Mouse (Mus musculus) left cerebral cortex, postnatal 14 days (tissue): Measurements from ENCODE around the gene Agap1. TPM values are rescaled to one million over a fixed set of nuclear protein-coding genes. Genes with fewer than 3 reads are reported as not detected.

Source experiments
- DNase-seq, 2 experiments: peaks; one replicate each; pipeline ENCODE4 v3.0.0; 2021 to 2022; ENCODE audit warnings: low spot score in 2 of 2, mixed read lengths in 1 of 2
- intact Hi-C: fragments of 180-260 bp; cut with DNase I; formaldehyde crosslinking; loops from one replicate; pipeline ENCODE4 v1.15.1; 2025
- total RNA-seq, 2 experiments: library from RNA; stranded (reverse); gene quantifications; 2 replicates each; pipeline ENCODE4 v1.2.3; 2021

Gene Agap1
- total RNA-seq, 2 experiments from 2014 or later = 246 to 257 TPM

DNA sequence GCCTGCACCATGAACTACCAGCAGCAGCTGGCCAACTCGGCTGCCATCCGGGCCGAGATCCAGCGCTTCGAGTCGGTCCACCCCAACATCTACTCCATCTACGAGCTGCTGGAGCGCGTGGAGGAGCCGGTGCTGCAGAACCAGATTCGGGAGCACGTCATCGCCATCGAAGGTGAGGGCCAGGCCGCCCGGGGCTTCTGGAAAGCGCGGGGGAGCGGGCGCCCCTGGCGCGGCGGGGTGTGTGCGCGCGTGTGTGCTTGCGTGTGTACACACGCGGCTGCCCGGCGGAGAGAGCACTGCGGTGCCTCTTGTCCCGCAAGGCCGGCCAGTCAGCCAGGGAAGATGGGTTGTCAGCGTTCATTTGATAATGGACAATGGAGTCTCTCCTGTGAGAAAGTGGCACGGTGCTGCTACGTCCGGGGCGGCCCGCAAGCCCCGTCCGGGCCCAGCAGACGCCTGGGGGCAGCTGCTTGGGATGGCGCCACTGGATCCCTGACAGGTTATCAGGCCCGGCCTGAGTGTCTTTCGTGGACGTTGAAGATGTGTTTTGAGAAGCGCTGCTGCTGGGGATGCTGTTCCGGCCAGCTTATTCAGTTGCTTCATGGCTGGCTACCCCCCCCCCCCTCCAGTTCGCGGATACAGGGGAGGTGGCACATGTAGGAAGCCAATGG, 950 bp downstream of the Agap1 start:
- intact Hi-C loops = no loop called here
- DNase-seq = peak; percentile 32 to 39

DNA sequence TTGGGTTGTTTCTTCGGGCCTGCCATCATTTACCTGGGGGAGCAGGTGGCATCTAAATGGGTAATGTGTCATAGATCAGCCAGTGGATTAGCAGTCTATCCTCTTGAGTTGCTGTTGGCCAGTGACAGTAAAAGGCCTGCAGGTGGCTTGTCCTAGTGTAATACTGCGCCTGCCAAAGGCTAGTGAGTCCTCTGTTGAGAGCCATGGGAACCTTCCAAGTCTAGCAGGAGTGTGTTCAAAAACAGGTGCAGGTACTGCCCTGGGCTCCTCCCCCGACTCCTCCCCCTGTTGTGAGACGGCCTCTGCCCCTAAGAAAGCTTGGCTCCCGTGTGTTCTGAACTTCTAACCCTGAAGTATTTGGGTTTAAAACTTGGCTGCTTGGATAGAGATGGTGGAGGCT, 1.9 kb downstream of the Agap1 start:
- no peak for DNase-seq
- intact Hi-C loops = no loop called here

DNA sequence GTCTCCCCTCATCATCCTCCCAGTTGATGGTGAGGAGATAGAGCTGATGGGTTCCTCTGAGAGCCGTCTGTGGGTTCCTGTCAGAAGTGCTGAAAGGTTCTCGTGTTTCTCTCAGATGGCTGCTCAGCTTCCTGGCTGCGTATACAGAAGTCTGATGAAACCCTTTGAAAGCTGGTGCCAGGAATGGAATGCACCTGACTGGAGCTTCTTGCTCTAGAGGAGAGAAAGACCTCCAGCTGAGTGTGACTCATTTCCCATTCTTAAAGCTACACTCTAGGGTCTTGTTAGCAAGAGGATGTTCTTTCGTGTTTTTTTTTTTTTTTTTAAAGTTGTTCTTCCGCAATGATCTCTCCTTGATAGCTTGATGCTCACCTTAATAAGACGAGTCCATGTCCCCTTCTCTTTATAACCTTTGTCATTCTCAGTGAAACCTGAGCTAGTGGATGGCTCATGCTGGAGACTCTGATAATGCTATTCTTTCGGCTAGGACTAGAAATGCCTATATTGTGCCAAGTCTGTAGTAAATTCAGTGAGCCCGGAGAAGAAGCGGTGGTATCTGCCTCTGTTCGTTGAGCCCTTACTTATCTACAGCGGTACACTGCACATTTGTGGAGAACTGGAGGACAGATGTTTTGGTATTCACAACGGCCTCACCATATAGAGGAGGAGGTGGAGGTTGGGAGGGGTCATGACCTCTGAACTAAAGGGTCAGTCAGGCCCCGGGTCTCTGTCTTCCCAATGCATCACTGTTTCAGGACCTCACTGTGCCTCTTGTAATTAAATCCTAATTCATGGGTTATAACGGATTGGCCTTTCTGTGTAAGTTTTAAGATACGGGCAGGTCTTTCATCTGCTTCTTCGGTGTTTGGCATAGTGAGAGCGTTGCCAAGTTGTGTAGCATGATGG, 2.8 kb downstream of the Agap1 start:
- intact Hi-C loops = no loop called here
- peak in 1 of 2 experiments; percentile 35 for DNase-seq

DNA sequence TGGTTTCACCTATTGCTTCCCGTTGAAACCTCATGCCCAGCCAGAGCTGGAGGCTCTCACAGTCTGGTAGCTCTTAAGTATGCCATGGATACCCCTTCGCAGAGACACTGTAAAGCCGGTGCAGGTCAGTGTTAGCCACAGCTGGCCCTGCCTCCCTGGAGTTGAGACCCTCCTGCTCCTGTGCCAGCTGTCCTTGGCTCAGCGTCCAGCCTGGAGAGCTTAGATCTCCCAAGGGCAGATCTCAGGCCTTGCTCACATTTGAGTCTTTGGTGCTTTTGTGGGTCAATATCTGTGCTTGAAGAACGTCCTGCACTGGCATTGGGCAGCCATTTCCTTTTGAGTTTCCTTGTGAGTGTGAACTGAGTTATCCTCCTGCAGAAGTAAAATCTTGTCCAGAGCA, 7.3 kb downstream of the Agap1 start:
- DNase-seq = no peak
- intact Hi-C loops = no loop called here

DNA sequence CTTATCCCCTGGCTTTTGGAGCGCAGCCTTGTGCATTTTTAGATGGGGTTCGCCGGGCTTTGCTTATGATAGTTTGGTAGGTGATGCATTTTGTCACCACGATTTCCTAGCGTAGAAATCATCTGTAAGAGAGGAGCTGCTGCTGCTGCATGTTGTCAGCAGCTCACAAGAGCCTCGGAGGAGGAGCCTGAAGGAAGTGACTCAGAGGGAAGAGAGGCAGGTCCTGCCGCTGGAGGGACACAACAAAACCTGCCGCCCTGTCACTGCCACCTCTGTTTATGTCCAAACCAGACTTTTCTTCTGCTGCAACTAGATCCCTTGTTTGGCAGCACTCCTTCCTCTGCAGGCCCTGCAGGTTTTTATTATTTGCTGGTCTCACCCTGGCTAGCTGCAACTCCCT, 8.5 kb downstream of the Agap1 start:
- DNase-seq = no peak
- intact Hi-C loops = no loop called here

DNA sequence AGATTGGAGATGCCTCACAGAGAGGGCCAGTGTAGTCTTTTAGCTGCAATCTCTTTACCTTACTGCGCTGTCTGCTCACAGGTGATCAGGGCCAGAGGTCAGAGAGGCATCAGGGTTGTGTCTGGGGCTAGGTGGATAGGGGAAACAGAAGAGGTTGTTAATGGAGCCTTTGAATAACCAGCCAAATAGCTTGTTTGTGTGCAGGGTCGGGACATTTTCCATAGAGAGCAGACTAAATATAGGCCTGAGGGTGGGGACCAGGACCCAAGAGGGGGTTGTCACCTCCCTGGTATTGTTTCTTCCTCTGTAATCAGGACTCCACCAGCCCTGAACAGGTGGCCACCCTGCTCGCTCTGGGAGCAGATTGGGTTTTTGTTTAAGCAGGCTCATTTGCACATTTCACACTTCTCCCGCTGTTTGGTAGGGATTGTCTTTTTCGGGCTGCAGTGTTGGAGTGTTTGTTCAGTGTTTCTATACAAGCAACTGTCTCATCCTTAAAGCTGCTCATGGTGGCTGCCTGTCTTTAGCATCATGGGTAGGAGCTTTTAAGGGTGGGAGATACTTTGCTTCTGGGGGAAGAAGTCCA, 10.9 kb downstream of the Agap1 start:
- intact Hi-C loops = loop anchor here (5.0 kb wide), 1 partner anchor 883 kb away; no protein-coding TSS in a partner anchor
- peak; percentile 31 to 57 for DNase-seq

DNA sequence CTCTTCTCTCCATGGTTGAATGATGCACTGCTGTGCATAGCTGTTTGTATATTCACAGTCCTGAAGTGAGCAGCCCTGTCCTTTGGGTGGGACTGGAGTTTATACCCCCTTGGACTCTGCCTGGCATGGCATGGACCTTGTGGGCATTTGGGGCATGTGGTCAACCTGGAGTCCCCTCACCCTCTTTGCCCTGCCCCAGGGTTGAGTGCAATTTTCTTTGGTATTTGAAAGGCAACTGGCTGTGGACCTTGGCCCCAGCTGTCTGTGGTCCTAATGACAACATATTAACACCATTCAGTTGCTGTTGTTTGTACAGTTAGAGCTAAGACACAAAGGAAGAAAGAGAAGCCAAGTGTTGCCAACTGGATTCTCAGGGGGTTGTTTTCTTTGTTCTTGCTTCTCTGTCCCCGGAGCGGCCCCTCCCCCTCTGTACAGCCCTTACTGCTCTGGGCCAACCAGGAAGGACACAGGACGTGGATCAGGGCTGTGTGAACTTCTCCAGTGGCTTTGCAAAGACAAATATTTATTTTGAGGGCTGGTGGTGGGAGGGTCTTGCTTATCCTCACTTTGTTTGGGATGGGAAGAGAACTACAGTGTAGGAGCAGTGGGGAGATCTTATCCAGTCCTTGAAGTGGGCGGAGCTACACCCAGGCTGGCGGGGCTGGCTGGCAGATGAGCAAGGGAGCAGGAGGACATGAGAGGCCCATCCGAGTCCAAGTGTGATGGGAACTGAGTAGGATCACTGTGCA, 12.9 kb downstream of the Agap1 start:
- no peak for DNase-seq

DNA sequence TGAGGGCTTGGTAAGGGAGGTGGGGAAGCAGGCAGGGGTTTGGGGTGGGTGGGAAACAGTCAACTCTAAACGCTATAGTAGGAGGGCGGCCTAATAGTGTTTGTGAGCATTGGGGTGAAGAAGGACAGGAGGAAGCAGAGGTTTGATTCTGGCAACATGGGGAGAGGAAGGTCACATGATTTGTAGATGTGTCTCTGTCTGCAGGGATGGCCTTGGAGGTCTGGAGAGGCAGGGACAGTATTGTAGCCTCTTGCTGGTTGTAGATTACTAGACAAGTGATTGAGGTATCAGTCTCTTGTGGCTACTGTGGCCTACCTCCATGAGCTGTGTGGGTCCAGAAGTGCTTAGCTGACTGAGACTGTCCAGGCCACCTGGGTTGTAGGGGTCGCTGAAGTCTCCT, 13.5 kb downstream of the Agap1 start:
- intact Hi-C loops = loop anchor here (5.0 kb wide), 1 partner anchor 886 kb away; no protein-coding TSS in a partner anchor

More for the DNA sequence above, 12.9 kb downstream of the Agap1 start:
- intact Hi-C loops = loop anchor here (5.0 kb wide), 1 partner anchor 885 kb away; no protein-coding TSS in a partner anchor

DNA sequence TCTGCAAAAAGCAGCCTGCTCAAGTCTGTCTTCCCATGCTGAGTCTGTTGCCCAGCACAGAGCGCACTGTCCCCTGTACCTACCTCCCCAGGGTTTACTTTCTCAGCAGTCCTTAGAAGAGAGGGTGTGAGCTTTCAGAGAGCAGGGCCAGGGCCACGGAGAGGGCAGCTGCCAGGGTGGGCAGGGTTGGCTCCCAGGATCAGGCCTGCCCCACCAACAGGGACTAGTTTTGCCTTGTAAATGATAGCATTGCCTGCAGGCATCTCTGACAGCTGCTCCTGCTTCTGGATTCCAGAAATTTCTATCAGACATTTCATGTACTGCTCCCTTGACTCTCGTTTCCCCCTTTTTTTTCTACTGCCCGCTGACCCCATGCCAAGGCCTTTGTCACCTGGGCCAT, 16.8 kb downstream of the Agap1 start:
- no peak for DNase-seq
- intact Hi-C loops = no loop called here

More for the DNA sequence above, 13.5 kb downstream of the Agap1 start:
- DNase-seq = no peak

DNA sequence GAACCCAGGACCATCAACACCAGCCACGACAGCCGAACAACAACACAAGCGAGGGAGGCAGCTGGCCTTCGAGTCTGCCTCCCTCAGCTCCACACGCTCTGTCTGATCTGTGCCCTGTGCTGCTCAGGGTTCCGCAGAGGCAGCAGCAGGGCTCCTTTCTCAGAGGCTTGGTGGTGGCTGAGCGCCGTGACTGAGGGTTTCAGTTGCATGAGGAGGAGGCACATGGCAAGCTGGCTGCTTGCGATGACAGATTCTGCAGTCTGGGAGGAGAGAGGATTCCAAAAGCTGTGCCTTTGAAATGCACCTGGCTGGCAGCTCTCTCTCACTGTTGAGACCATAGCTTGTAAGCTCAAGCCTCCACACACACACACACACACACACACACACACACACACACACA, 17.3 kb downstream of the Agap1 start:
- intact Hi-C loops = no loop called here
- DNase-seq = peak in 1 of 2 experiments; percentile 31

DNA sequence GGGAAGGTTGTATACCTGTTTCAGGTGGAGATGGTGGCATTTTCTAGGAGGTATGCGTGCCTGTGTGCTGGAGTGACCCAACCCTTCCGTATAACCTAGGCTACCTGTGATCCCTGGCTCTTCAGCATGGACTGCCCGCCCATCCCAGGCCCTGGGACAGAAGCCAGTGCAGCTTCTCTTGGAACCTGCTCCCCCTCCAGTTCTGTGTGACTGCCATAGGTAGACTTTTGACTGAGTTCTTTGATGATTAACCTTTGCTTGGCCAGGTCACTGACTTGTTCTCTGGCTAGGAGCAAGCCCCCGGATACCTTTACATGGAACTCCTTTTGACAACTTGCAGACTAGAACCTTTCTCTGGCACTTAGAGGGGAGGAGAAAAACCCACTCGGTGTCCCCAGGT, 19.3 kb downstream of the Agap1 start:
- intact Hi-C loops = no loop called here
- DNase-seq = no peak

DNA sequence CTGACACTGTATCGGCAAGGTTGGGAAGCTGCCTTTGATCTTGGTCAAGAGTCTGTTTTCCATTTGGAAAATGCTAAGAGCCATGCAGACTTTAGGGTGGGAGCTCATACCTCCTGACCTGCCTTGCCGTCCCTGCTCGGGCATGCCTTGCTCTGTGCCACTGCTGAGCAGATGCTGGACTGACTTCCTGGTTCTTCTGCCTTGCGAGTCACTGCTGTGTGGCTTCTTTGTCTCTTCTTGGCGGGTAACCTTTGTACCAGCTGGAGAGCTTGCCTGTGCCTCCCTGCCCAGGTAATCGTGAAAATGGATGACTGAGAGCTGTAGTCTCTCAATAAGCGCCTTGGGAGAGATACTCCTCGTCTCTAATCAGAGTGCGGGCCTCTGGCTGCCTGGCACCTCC, 20.2 kb downstream of the Agap1 start:
- intact Hi-C loops = no loop called here

DNA sequence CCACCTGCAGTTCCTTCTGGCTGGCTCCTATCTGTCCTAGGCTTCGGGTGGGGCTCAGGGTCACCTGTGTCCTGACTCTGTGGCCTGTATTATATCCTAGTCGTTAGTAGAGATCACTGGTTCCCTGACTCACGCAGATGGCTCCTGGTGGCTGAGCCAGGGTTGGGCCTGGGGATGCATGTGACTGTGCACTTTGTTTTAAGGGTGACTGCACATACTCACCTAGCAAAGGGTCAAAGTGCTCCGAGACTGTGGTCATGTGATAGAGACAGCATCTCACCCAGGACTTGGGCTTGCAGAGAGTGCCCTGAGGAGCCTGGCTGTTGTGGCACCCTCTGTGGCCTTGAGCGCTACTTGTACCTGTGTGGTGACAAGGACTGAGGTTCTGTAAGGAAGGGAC, 22.4 kb downstream of the Agap1 start:
- intact Hi-C loops = no loop called here
- no peak for DNase-seq

More for the DNA sequence above, 20.2 kb downstream of the Agap1 start:
- DNase-seq = no peak

DNA sequence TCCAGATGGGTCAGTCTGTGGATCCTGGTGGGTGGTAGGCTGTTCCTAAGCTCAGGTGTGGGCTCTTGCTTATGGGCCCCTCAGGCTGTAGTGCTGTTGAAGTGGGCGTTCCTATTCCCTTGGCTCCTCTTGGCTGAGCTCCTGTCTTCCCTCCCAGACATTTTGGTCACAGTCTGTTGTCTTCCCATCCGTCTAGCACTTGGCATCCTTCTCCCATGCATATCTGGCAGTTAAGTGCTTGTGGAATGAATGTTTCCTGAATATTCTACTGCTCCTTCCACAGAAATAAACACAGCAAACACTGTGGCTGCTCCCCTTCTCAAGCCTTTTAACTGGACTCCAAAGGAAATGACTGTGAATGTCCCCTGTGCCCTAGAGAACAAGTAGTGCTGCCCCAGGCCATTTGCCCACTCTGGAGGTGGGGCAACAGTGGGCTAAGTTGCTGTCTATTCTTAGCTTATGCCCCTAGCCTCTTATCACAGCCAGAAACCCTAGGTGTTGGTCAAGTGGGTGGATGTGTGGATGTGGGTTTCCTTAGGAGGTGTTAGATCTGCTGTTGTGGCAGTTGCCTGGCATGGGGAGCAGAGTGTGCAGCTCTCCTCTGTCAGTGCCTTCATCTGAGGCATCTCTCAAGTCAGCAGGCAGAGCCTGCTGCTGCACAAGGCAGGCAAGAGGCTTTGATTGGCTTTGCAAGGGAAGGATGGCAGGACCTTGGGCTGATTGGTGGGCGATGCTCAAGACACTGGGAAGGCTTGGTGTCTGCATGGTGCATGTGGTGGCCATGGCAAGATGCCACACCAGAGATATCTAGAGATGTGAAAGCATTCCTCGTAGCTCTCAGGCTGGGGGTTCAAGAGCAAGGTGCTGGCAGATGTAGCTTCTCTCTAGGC, 24.2 kb downstream of the Agap1 start:
- intact Hi-C loops = no loop called here
- peak in 1 of 2 experiments; percentile 58 for DNase-seq

DNA sequence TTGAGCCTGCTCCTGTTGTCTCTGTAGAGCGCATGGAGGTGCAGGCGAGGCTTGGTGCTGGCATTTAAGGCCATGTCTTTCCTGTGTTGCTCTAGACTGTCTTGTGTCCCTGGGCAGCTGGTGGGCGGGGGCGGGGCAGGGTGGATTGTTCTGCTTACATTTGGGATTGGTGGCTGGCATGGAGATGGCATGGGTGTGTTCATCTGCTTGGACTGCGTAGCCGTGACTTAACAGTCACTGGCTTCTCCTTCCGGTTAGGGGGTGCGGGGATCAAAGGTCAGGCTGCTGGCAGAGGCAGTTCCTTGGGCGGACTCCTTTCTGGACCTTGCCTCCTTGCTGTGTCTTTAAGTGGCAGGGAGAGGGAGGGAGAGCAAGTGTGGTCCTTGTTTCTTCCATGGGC, 26.5 kb downstream of the Agap1 start:
- intact Hi-C loops = no loop called here
- DNase-seq = no peak

DNA sequence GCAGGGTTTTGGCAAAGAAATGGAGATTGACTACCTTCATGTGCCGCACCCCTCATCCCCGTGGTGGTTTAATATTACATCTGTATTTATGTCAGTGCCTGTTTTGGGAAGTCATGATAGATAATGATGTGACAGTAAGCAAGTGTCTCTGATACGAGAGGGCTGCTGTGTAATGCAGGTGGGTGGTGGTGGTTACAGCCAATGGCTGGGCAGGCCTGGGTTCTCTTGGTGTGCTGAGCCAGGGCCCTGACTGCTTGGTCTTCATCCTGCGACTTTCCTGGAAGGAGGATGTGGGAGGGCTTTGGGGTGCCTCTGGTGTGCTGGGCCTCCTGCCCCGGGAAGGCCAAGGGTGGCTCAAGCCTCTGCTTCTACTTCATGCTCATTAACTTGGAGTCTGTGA, 28.2 kb downstream of the Agap1 start:
- no peak for DNase-seq
- intact Hi-C loops = no loop called here

DNA sequence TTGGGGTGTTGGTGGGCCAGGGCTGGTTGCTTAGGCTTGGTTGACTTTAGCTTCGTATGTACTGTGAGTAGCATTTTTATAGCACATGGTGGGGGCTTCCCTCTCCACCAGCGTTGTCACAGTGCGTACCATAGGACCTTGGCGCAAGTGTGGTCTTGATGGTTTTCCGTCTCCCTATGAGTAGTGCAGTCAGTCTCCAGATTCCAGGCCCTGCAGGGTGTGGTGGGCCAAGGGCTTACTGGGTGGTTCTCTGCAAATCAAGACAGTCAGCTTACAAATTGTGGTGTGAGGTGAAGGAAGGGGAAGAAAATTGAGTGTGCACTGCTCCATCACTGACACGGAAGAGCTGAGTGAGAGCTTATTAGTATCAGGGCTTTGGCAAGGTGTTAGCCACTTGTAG, 32.3 kb downstream of the Agap1 start:
- intact Hi-C loops = no loop called here

DNA sequence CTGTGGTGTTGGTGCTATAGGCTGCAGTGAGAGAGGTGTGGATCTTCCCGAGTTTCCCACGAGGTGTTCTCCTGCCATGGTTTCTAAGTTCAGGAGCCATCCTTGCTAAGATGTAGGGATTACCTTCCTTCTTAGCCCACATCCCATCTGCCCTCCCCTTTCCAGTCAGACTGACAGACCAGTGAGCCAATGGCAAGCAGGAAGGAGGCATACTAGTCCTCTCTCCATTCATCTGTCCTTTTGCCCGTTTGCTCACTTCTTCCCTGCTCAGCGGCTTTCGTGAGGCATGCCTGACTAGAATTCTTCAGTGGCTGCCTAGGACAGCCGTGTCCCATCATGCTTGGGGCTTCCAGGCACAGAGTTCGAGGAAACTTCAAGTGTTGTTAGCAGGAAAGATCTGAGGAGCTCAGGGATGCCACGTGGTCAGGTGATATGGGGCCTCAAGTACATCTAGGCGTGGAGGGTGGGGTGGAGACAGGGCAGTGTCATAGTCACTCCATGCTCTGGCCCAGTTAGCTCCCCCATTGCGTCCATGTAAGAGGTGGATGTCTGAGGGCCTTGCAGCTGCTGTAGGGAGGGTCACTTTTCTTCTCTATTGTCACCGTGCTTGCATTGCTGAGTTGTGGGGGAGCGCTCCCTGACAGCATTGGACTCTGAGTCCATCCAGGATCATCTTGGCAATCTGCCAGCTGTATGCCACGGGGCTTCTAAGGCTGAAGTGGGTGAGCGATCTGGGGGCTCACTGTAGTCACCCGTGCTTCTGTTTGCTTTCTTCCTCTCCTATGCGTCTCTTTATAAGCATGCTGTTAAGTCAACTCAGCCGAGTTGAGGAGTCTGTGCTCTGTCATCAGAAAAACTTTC, 34.7 kb downstream of the Agap1 start:
- intact Hi-C loops = no loop called here
- DNase-seq = no peak

More for the DNA sequence above, 32.3 kb downstream of the Agap1 start:
- DNase-seq = no peak
